Mouse (Mus musculus): ENCODE measurements around the gene Capn13. TPM values are rescaled to one million over a fixed set of nuclear protein-coding genes. Genes with fewer than 3 reads are reported as not detected.
"Not testable (repeated sequence)": the region's sequence is repeated elsewhere in the genome, so short reads cannot be mapped to it uniquely, and the experiment has no call there.

The Capn13 gene
- total and polyA plus RNA-seq, 3 experiments: not detected

- TF ChIP-seq GATA2 (IDR thresholded peaks at IDR 0.05; ENCODE audit: borderline replicate concordance, low read depth, low read length): no peak
- no peak for TF ChIP-seq POLR2AphosphoS5 (IDR thresholded peaks at IDR 0.05; ENCODE audit: insufficient replicate concordance, low read depth, low read length)
- no peak for TF ChIP-seq TAL1 (conservative IDR thresholded peaks at IDR 0.05; ENCODE audit: low read depth, low read length)
- no peak for TF ChIP-seq CTCF (IDR thresholded peaks at IDR 0.05; ENCODE audit: low read depth, low read length)
- no peak for TF ChIP-seq GATA1 (IDR thresholded peaks at IDR 0.05; ENCODE audit: borderline replicate concordance, low read length)
- no peaks in the 10 kb centered on the region for H3K36me3 ChIP-seq (replicated peaks)
Observed at GRCm38 (mm10) chr17:73300147-73300880, 100.4 kb downstream of the Capn13 start.

GRCm38 (mm10) chr17:73298981-73299380 lies 101.7 kb downstream of the Capn13 start:
- Histone ChIP-seq H3K4me3 (ENCODE audit: low read depth, low read length) (no peak overlapping the region), H3K9me3 (replicated peaks) (no peaks in the 10 kb centered on the region), H3K36me3 (replicated peaks) (no peaks in the 10 kb centered on the region), H3K27me3 (ENCODE audit: insufficient read depth, low read length) (peaks cover 15% of the 10 kb centered on the region), H3K4me1 (ENCODE audit: insufficient read depth, low read depth, low read length) (peaks cover 4% of the 10 kb centered on the region; the same call in 1 of the 2 replicates)
- ATAC-seq (ENCODE audit: extremely low read depth, insufficient number of reproducible peaks, low FRiP score, poor library complexity, severe bottlenecking) (no peak), DNase-seq (ENCODE audit: low spot score) (no peak)
- TF ChIP-seq TAL1 (conservative IDR thresholded peaks at IDR 0.05; ENCODE audit: low read depth, low read length): no peak
- no peak for TF ChIP-seq CTCF (IDR thresholded peaks at IDR 0.05; ENCODE audit: low read depth, low read length)
- no peak for TF ChIP-seq GATA2 (IDR thresholded peaks at IDR 0.05; ENCODE audit: borderline replicate concordance, low read depth, low read length)

More at GRCm38 (mm10) chr17:73300147-73300880, 100.4 kb downstream of the Capn13 start:
- Histone ChIP-seq H3K4me3 (ENCODE audit: low read depth, low read length) (no peak overlapping the region), H3K27me3 (ENCODE audit: insufficient read depth, low read length) (peaks cover 15% of the 10 kb centered on the region), H3K9me3 (replicated peaks) (no peaks in the 10 kb centered on the region), H3K4me1 (ENCODE audit: insufficient read depth, low read depth, low read length) (peaks cover 5% of the 10 kb centered on the region)
- ATAC-seq (ENCODE audit: extremely low read depth, insufficient number of reproducible peaks, low FRiP score, poor library complexity, severe bottlenecking) (no peak), DNase-seq (ENCODE audit: low spot score) (no peak)

DNA sequence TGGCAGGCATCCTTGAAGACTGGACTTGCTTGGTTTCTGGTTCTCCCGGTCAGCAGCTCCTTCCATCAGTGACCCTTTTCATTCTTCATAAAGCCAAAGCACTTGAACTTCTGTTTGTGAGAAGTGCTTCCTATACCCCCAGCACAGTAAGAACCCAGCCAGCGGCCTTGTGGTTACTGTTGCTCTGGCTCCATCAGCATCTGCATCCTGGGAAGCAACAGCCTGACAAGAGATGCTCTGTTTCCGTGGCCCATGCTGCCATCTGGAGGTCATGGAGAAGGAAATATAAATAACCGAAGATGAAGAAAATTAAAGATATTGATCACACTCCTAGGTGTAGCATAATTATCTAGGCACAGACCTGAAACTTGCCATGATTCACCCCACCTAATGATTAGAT lies 103.8 kb downstream of the Capn13 start:
- DNase-seq (ENCODE audit: low spot score) (no peak), ATAC-seq (ENCODE audit: extremely low read depth, insufficient number of reproducible peaks, low FRiP score, poor library complexity, severe bottlenecking) (no peak)
- H3K36me3 ChIP-seq (replicated peaks): no peaks in the 10 kb centered on the region
- no peak overlapping the region for H3K4me3 ChIP-seq (ENCODE audit: low read depth, low read length)
- H3K9me3 ChIP-seq (replicated peaks): no peaks in the 10 kb centered on the region
- TF ChIP-seq GATA1 (IDR thresholded peaks at IDR 0.05; ENCODE audit: borderline replicate concordance, low read length): no peak
- no peak for TF ChIP-seq GATA2 (IDR thresholded peaks at IDR 0.05; ENCODE audit: borderline replicate concordance, low read depth, low read length)
- no peak for TF ChIP-seq TAL1 (conservative IDR thresholded peaks at IDR 0.05; ENCODE audit: low read depth, low read length)
- no peak for TF ChIP-seq POLR2AphosphoS5 (IDR thresholded peaks at IDR 0.05; ENCODE audit: insufficient replicate concordance, low read depth, low read length)
- no peak for TF ChIP-seq CTCF (IDR thresholded peaks at IDR 0.05; ENCODE audit: low read depth, low read length)
- H3K27me3 ChIP-seq (ENCODE audit: insufficient read depth, low read length): peaks cover 15% of the 10 kb centered on the region
- H3K4me1 ChIP-seq (ENCODE audit: insufficient read depth, low read depth, low read length): no peaks in the 10 kb centered on the region

- DNase-seq (ENCODE audit: low spot score) (no peak), ATAC-seq (ENCODE audit: extremely low read depth, insufficient number of reproducible peaks, low FRiP score, poor library complexity, severe bottlenecking) (no peak)
- Histone ChIP-seq H3K4me3 (ENCODE audit: low read depth, low read length) (no peak overlapping the region), H3K9me3 (replicated peaks) (no peaks in the 10 kb centered on the region), H3K36me3 (replicated peaks) (no peaks in the 10 kb centered on the region), H3K27me3 (ENCODE audit: insufficient read depth, low read length) (peaks cover under 1% of the 10 kb centered on the region; the same call in 1 of the 2 replicates), H3K4me1 (ENCODE audit: insufficient read depth, low read depth, low read length) (no peaks in the 10 kb centered on the region)
- TF ChIP-seq CTCF (IDR thresholded peaks at IDR 0.05; ENCODE audit: low read depth, low read length) (no peak), GATA2 (IDR thresholded peaks at IDR 0.05; ENCODE audit: borderline replicate concordance, low read depth, low read length) (no peak), GATA1 (IDR thresholded peaks at IDR 0.05; ENCODE audit: borderline replicate concordance, low read length) (no peak)
Observed at GRCm38 (mm10) chr17:73293237-73293636, 107.4 kb downstream of the Capn13 start.

DNA sequence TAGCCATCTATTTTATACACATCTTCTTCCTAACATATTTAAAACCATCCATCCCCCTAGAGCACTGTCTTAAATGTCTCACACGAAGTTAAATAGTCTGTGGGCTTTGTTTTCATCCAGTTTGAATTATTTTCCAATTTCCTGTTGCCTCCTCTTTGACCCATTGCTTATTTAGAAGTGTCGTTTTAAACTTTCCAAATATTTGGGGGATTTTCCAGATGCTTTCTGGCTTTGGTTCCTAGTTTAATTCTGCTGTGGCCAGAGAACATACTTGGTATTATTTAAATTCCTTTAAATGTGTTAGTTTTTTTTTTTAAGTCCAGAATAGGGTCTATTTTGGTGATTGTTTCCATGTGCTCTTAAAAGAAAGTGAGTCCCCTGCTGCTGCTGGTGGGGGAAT lies 116.4 kb downstream of the Capn13 start:
- TF ChIP-seq TAL1 (conservative IDR thresholded peaks at IDR 0.05; ENCODE audit: low read depth, low read length) (no peak), POLR2AphosphoS5 (IDR thresholded peaks at IDR 0.05; ENCODE audit: insufficient replicate concordance, low read depth, low read length) (no peak), GATA1 (IDR thresholded peaks at IDR 0.05; ENCODE audit: borderline replicate concordance, low read length) (no peak), GATA2 (IDR thresholded peaks at IDR 0.05; ENCODE audit: borderline replicate concordance, low read depth, low read length) (no peak), CTCF (IDR thresholded peaks at IDR 0.05; ENCODE audit: low read depth, low read length) (no peak)
- H3K4me3 ChIP-seq (ENCODE audit: low read depth, low read length): no peak overlapping the region
- no peaks in the 10 kb centered on the region for H3K9me3 ChIP-seq (replicated peaks)
- H3K27me3 ChIP-seq (ENCODE audit: insufficient read depth, low read length): peaks cover 9% of the 10 kb centered on the region; the same call in 1 of the 2 replicates
- no peaks in the 10 kb centered on the region for H3K36me3 ChIP-seq (replicated peaks)
- no peak for DNase-seq (ENCODE audit: low spot score)
- ATAC-seq (ENCODE audit: extremely low read depth, insufficient number of reproducible peaks, low FRiP score, poor library complexity, severe bottlenecking): no peak
- peaks cover 3% of the 10 kb centered on the region; the same call in 1 of the 2 replicates for H3K4me1 ChIP-seq (ENCODE audit: insufficient read depth, low read depth, low read length)

DNA sequence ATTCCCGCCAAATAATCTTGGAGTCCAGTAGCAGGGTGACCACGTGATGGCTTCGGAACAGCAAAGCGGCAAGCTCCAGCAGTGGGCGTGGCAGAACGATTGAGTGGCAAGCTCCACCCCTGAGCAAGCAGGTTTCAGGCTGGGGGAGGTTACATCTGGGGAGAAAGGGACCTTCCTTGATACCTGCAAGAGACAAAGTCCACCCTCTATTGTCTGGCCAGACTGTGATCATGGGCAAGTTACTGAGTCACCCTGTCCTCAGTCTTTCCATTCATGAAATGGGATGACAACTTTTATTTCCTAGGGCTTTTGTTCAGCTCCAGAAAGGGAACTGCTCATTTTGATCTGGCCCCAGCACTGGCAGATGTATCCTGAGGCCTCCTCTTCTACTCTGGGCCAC lies 118.0 kb downstream of the Capn13 start:
- H3K4me3 ChIP-seq (ENCODE audit: low read depth, low read length); H3K27me3 ChIP-seq (ENCODE audit: insufficient read depth, low read length); ATAC-seq (ENCODE audit: extremely low read depth, insufficient number of reproducible peaks, low FRiP score, poor library complexity, severe bottlenecking); H3K9me3 ChIP-seq (replicated peaks); H3K36me3 ChIP-seq (replicated peaks); DNase-seq (ENCODE audit: low spot score); H3K4me1 ChIP-seq (ENCODE audit: insufficient read depth, low read depth, low read length): not testable (repeated sequence)

All from G1E (cell line).